Mouse (Mus musculus) thymus, adult 2 months (tissue): ENCODE measurements around the gene Shpk.

Experiments
- CTCF ChIP-seq: fragments of 200-500 bp; IDR thresholded peaks from 2 replicates; pipeline ENCODE4 v1.5.1; 2012; ENCODE audit warnings: mild to moderate bottlenecking, control low read depth, low read length, moderate library complexity, borderline replicate concordance; ENCODE audit not compliant: control insufficient read depth, poor library complexity, insufficient read depth; ENCODE audit errors: extremely low read depth
- POLR2A ChIP-seq: fragments of 200-500 bp; IDR thresholded peaks from 2 replicates; pipeline ENCODE4 v1.6.1; 2012; ENCODE audit warnings: mild to moderate bottlenecking, low read length, control low read depth, moderate library complexity; ENCODE audit not compliant: control insufficient read depth, poor library complexity, insufficient read depth; ENCODE audit errors: extremely low read depth

DNA sequence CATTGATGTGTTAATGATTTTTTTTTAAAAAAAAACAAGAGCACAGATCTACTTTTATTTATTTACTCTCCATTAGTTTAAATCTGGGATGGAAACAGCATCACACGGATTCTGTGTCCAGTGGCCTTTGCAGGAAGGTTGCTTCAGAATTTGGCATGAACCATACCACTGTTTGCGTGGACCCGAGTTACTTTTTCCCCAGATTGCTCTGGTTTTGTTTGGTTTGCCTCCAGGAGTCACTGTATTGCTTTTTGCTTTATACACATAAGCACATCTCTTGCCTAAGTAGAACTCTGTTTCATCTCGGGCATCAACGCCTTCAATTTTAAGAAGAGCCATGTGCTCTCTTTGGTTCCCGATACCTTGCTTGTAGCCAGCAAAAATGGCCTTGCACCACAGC is 26.6 kb downstream of the Shpk start:
- TF ChIP-seq POLR2A: no peak
- TF ChIP-seq CTCF: no peak
